Mouse (Mus musculus) central nervous system, embryonic 14 days (tissue): ENCODE results near the gene 4933434E20Rik. TPM values are rescaled to one million over a fixed set of nuclear protein-coding genes. Genes with fewer than 3 reads are reported as not detected.

Source experiments
- polyA plus RNA-seq: library from polyadenylated mRNA; depleted of rRNA; stranded (reverse); fragments of >200 nt; gene quantifications from 2 replicates; pipeline ENCODE4 v1.2.3, GENCODE M21; 2012; rRNA removed

Gene 4933434E20Rik
- 91.8 and 99.7 TPM in 2 replicates for polyA plus RNA-seq

GRCm38 (mm10) chr3:90051441-90052350 lies at the start of gene 4933434E20Rik:
Gene 4933434E20Rik (plus strand): TSS chr3:90051636.

GRCm38 (mm10) chr3:90052351-90053241 lies 1.2 kb downstream of the 4933434E20Rik start, which contains the start of gene Ubap2l:
Gene Ubap2l (minus strand): TSS chr3:90052628.

GRCm38 (mm10) chr3:90072294-90072693 lies 20.9 kb downstream of the 4933434E20Rik start, which contains the start of gene Tpm3:
Gene Tpm3 (plus strand): TSS chr3:90072649.

GRCm38 (mm10) chr3:90103938-90104337 lies 52.5 kb downstream of the 4933434E20Rik start, which contains the start of gene Nup210l:
Gene Nup210l (plus strand): TSS chr3:90104132.

Other genes with a start within 250 kb of the 4933434E20Rik start
- 1.3 and 1.5 TPM in 2 replicates for gene She, start 220.3 kb upstream of the 4933434E20Rik start, polyA plus RNA-seq
- gene Il6ra, start 138.4 kb upstream of the 4933434E20Rik start, polyA plus RNA-seq: 0.58 and 0.64 TPM in 2 replicates
- gene Atp8b2, start 88.1 kb upstream of the 4933434E20Rik start, polyA plus RNA-seq: 58.6 and 75.2 TPM in 2 replicates
- 131 and 137 TPM in 2 replicates for gene Hax1, start 52.9 kb upstream of the 4933434E20Rik start, polyA plus RNA-seq
- gene Ubap2l, start 992 bp downstream of the 4933434E20Rik start, polyA plus RNA-seq: 152 and 168 TPM in 2 replicates
- gene Tpm3, start 21.0 kb downstream of the 4933434E20Rik start, polyA plus RNA-seq: 224 and 236 TPM in 2 replicates
- 2.0 and 2.5 TPM in 2 replicates for gene Nup210l, start 52.5 kb downstream of the 4933434E20Rik start, polyA plus RNA-seq
- gene Rps27, start 162.0 kb downstream of the 4933434E20Rik start, polyA plus RNA-seq: 2,671 and 2,744 TPM in 2 replicates
- 20.0 and 25.5 TPM in 2 replicates for gene Rab13, start 162.1 kb downstream of the 4933434E20Rik start, polyA plus RNA-seq
- gene Jtb, start 180.0 kb downstream of the 4933434E20Rik start, polyA plus RNA-seq: 64.0 and 67.6 TPM in 2 replicates
- gene Creb3l4, start 191.9 kb downstream of the 4933434E20Rik start, polyA plus RNA-seq: 2.2 and 2.9 TPM in 2 replicates
- gene Slc39a1, start 196.5 kb downstream of the 4933434E20Rik start, polyA plus RNA-seq: 27.4 and 33.3 TPM in 2 replicates
- 62.1 and 70.6 TPM in 2 replicates for gene Crtc2, start 202.5 kb downstream of the 4933434E20Rik start, polyA plus RNA-seq
- 22.6 and 23.6 TPM in 2 replicates for gene Dennd4b, start 213.5 kb downstream of the 4933434E20Rik start, polyA plus RNA-seq
- 31.6 and 35.4 TPM in 2 replicates for gene Gatad2b, start 241.5 kb downstream of the 4933434E20Rik start, polyA plus RNA-seq